Mouse (Mus musculus) adrenal gland, adult 8-10 months (tissue): ENCODE data around the gene Fabp3. TPM values are rescaled to one million over a fixed set of nuclear protein-coding genes. Genes with fewer than 3 reads are reported as not detected.

ENCODE experiments used
- DNase-seq: peaks from one replicate; pipeline ENCODE4 v3.0.0; 2022
- total RNA-seq, 4 experiments: library from RNA; stranded (reverse); gene quantifications; 2 replicates each; pipeline ENCODE4 v1.2.4; 2022

The Fabp3 gene
- total RNA-seq, result 10 to 100 TPM in 3 of 4 experiments, 1 to 10 TPM in 1; 10.0 to 66.6 (median 44.7) TPM

DNA sequence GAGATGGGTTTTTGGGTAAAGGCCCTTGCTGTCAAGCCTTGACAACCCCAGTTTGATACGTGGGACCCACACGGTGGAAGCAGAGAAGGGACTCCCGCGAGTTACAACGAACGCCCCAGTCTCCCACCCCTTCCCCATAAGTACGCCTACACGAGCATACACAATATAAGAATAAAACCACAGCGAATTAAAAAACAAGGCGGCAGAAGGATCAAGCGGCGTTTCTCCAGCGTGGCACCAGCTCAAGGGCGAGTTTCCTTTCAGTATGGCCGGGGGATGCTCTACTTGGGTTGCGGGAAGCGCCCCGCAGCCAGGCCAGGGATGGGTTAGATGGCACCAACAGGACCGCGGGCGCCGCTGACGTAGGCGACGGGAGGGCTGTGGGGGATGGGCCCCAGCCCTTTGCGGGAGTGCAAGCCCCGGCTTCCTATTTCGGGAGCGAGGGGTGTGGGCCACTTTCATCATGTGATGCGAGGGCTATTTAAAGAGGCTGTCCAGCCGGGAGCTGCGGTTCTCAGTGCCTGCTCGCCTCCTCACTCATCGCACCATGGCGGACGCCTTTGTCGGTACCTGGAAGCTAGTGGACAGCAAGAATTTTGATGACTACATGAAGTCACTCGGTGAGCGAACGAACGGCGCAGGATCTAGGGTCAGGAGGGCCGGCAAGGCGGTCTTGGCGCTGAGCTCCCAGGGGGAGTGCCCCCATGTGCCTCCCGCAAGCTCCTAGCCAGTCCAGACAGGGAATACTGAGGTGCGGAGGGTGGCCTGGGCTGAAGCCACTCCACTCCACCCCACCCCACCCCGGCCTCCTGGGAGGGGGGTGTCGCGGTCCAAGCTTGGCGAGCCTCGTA, at the start of gene Fabp3, which contains the start of gene Gm10570:
Fabp3 (plus strand) TSS at position 365 of the 851 bp plus-strand sequence.
Gm10570 (minus strand) TSS at position 444 of the 851 bp plus-strand sequence.
- no peak for DNase-seq

DNA sequence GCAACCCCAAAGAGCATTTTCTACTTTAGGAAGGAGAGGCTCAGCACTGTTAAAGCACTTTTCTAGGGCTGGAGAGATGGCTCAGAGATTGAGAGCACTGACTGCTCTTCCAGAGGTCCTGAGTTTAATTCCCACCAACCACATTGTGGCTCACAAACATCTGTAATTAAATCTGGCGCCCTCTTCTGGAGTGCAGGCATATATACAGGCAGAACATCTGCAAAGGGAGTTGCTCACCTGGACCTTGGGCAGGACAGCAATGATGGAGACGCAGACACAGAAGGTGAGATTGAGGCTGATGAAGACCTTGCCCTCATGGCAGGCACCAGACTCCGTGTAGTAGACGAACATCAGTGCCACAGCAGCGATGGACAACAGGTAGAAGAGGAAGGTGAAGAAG, 48.0 kb upstream of the Fabp3 start:
- DNase-seq, result no peak

GRCm38 (mm10) chr4:130264131-130264530, 44.3 kb upstream of the Fabp3 start:
- no peak for DNase-seq

DNA sequence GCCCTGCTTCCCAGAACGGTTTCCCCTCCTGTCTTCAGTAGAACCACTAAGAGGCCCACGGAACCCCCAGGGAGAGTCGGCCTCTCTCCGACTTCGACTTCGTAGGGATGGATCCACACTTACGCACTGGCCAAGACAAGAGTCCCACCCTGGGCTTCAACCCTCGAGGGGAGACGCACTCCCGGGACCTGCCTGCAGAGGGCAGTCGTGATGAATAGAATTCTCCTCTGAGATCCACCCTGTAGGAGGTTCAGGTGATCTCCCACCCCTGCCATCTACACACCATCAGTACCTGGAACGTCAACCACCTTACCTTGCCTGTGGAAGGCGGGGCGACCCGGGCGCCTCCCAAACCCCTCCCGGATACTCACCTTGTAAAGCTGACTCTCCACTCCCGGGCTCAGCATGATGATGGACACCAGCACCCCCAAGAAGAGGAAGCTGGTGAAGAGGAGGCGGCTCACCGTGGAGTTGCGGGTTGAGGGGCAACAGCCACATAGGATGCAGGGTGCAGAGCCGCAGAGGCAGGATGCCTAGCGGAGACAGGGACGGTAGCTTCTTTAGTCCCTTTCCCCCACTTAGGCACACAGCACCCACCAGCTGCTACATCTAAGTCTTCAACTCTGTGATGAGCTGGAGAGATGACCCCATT, 43.6 kb upstream of the Fabp3 start:
- peak; percentile 38 for DNase-seq

DNA sequence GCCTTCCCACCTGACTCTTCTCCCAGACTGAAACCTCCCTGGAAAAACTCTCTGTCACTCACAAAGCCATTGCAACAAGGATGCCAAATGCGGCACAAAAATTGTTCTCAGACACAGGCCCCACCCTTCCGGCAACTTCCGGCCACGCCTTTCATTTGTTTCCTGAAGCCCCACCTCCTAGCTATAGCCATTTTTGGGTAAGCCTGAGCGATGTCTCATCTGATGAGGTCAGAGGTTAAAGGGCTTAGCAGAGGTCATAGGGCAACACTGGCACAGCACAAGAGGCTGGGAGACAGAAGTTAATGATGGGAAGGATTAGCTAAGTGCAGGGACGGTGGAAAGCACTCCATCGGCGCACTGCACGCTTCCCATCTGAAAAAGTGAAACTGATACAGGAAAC, 41.8 kb upstream of the Fabp3 start:
- no peak for DNase-seq

DNA sequence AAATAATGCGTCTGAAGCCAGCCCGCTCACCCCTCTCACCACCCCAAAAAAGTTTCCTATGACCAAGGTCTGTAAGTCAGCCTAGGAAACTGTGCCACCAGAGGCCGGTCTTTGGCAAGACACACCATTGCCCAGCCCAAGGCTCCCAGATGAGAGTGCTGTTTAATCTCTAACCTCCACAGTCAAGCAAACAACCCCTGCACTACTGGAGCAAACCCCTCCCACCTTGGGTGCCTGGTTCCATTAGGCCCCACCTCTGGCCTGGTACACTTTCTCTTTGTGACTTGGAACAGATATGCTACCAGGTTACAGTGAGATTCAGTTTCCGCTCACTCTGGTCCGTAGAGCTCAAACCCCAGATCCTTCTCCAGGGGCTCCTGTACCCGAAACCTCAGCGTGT, 41.3 kb upstream of the Fabp3 start:
- DNase-seq, result no peak

DNA sequence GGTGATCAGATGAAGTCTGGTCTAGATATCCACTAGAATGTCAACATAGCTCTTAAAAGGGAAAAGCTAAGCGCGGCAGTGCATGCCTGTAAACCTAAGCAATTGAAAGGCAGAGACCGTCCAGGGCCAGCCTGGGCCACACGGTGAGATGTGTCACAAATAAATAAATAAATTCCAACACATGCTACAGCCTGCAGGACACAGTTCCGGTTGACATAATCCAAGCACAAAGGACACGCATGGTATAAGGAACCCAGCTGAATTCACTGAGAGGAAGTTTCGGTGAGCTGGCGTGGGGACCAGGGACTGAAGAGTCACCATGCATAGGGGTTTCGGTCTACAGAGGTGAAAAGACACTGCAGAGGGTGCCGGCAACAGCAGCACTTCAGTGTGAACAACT, 39.7 kb upstream of the Fabp3 start:
- no peak for DNase-seq

GRCm38 (mm10) chr4:130270089-130270488, 38.3 kb upstream of the Fabp3 start:
- no peak for DNase-seq

- no peak for DNase-seq
Measured at GRCm38 (mm10) chr4:130270611-130271347, 37.6 kb upstream of the Fabp3 start.

- DNase-seq, result peak; percentile 32
Measured at GRCm38 (mm10) chr4:130273698-130274345, 34.6 kb upstream of the Fabp3 start.

GRCm38 (mm10) chr4:130274346-130275015, 33.9 kb upstream of the Fabp3 start:
- no peak for DNase-seq

GRCm38 (mm10) chr4:130275016-130275822, 33.2 kb upstream of the Fabp3 start:
- DNase-seq, result no peak

- DNase-seq, result no peak
Measured at GRCm38 (mm10) chr4:130275823-130276105, 32.6 kb upstream of the Fabp3 start.

GRCm38 (mm10) chr4:130276573-130277176, 31.7 kb upstream of the Fabp3 start:
- DNase-seq, result no peak

- DNase-seq, result no peak
Measured at GRCm38 (mm10) chr4:130279105-130279504, 29.3 kb upstream of the Fabp3 start, which contains the start of gene Serinc2. TSS of gene Serinc2 (minus strand) at chr4:130279205.

GRCm38 (mm10) chr4:130282856-130283255, 25.5 kb upstream of the Fabp3 start:
- DNase-seq, result no peak

GRCm38 (mm10) chr4:130283826-130284225, 24.6 kb upstream of the Fabp3 start:
- DNase-seq, result no peak

- no peak for DNase-seq
Measured at GRCm38 (mm10) chr4:130286531-130286930, 21.9 kb upstream of the Fabp3 start.

DNA sequence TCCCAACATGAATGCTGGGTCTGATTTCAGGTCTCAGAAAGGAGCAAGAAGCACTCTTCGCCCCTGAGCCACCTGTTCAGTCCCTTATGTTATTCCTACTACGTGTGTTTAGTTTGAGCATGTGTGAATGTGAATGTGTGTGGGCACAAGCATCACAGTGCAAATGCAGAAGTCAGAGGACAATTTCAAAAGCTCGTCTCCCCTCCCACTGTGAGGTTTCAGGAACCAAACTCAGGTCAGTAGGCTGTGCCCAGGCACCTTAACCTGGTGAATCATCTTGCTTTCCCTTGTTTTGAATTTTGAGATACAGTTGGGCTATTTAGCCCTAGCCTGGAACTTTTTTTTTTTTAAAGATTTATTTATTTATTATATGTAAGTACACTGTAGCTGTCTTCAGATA, 18.6 kb upstream of the Fabp3 start:
- no peak for DNase-seq

- DNase-seq, result no peak
Measured at GRCm38 (mm10) chr4:130292271-130292670, 16.1 kb upstream of the Fabp3 start.

- DNase-seq, result no peak
Measured at GRCm38 (mm10) chr4:130294513-130294912, 13.9 kb upstream of the Fabp3 start.
